Mouse (Mus musculus) MEL-GATA-1-ER (cell line): ENCODE measurements at regions not wholly inside any gene's neighbourhood (a gene's known extent, or its start where the extent isn't known, plus 50 kb on each side); places are given as distances from the start of the nearest gene placed in this dataset.

Experiments used
- DNase-seq: peaks from one replicate; pipeline ENCODE4 v3.0.0-alpha.2; 2012; ENCODE audit warnings: low read depth; ENCODE audit errors: extremely low read depth

GRCm38 (mm10) chr8:79587258-79587657 lies 52.2 kb upstream of the Otud4 start:
- DNase-seq, result peak; percentile 33

GRCm38 (mm10) chr8:79584966-79585365 lies 54.5 kb upstream of the Otud4 start:
- peak; percentile 19 for DNase-seq

- peak; percentile 18 for DNase-seq
These were observed 56.1 kb upstream of the Otud4 start for GRCm38 (mm10) chr8:79583326-79583725.

GRCm38 (mm10) chr8:79582195-79582594 lies 57.2 kb upstream of the Otud4 start:
- DNase-seq, result no peak

- DNase-seq, result no peak
These were observed 63.3 kb upstream of the Otud4 start for GRCm38 (mm10) chr8:79576086-79576485.

- no peak for DNase-seq
These were observed 64.2 kb upstream of the Otud4 start for GRCm38 (mm10) chr8:79575175-79575734.

GRCm38 (mm10) chr8:79573491-79573890 lies 65.9 kb upstream of the Otud4 start:
- DNase-seq, result no peak

- no peak for DNase-seq
These were observed 66.9 kb upstream of the Otud4 start for GRCm38 (mm10) chr8:79572526-79572925.

GRCm38 (mm10) chr8:79563101-79563500 lies 76.3 kb upstream of the Otud4 start:
- DNase-seq, result no peak

- DNase-seq, result peak; percentile 3
These were observed 76.7 kb upstream of the Otud4 start for GRCm38 (mm10) chr8:79562669-79563068.

- DNase-seq, result no peak
These were observed 77.3 kb upstream of the Otud4 start for GRCm38 (mm10) chr8:79562071-79562581.

GRCm38 (mm10) chr8:79561269-79562063 lies 78.0 kb upstream of the Otud4 start:
- no peak for DNase-seq

- DNase-seq, result no peak
These were observed 79.9 kb upstream of the Otud4 start for GRCm38 (mm10) chr8:79559516-79559915.

GRCm38 (mm10) chr8:79554311-79554710 lies 85.1 kb upstream of the Otud4 start:
- DNase-seq, result no peak

- DNase-seq, result no peak
These were observed 89.3 kb upstream of the Otud4 start for GRCm38 (mm10) chr8:79550151-79550550.

- DNase-seq, result no peak
These were observed 91.3 kb upstream of the Otud4 start for GRCm38 (mm10) chr8:79548156-79548555.

- DNase-seq, result no peak
These were observed 93.5 kb upstream of the Otud4 start for GRCm38 (mm10) chr8:79545866-79546373.

GRCm38 (mm10) chr8:79542461-79542860 lies 97.0 kb upstream of the Otud4 start:
- DNase-seq, result no peak

- DNase-seq, result no peak
These were observed 99.4 kb upstream of the Otud4 start for GRCm38 (mm10) chr8:79540053-79540452.

GRCm38 (mm10) chr8:79534271-79534889 lies 105.0 kb upstream of the Otud4 start:
- no peak for DNase-seq

- DNase-seq, result peak; percentile 4
These were observed 109.9 kb upstream of the Otud4 start for GRCm38 (mm10) chr8:79529556-79529955.

- DNase-seq, result no peak
These were observed 117.4 kb upstream of the Otud4 start for GRCm38 (mm10) chr8:79522040-79522439.
